Mouse (Mus musculus): ENCODE measurements around the gene B430306N03Rik. TPM values are rescaled to one million over a fixed set of nuclear protein-coding genes. Genes with fewer than 3 reads are reported as not detected.
A peak's percentile ranks its signal among the peaks of the same experiment; 100 is the strongest.

B430306N03Rik gene
- polyA plus RNA-seq, 1 experiment = not detected

- no peaks in the 10 kb centered on the region for H3K27me3 ChIP-seq (ENCODE audit: control insufficient read depth, insufficient read depth, insufficient read length)
- TF ChIP-seq MAX (IDR thresholded peaks at IDR 0.05) (no peak), CEBPB (IDR thresholded peaks at IDR 0.05; ENCODE audit: low read depth) (no peak), MYOD1 (IDR thresholded peaks at IDR 0.05; ENCODE audit: control insufficient read depth, insufficient read length, low read depth) (no peak), CTCF (IDR thresholded peaks at IDR 0.05; ENCODE audit: control insufficient read depth, insufficient read depth, insufficient read length) (no peak), MYOG (IDR thresholded peaks at IDR 0.05; ENCODE audit: control insufficient read depth, extremely low read depth, insufficient read length) (no peak), FOSL1 (IDR thresholded peaks at IDR 0.05; ENCODE audit: insufficient read depth, low read length, poor library complexity, severe bottlenecking) (no peak), USF1 (IDR thresholded peaks at IDR 0.05; ENCODE audit: low read depth) (no peak)
These were observed 9.7 kb downstream of the B430306N03Rik start for GRCm38 (mm10) chr17:48325638-48326037.

GRCm38 (mm10) chr17:48326656-48327055, 10.7 kb downstream of the B430306N03Rik start:
- TF ChIP-seq MAX (IDR thresholded peaks at IDR 0.05) (no peak), MYOD1 (IDR thresholded peaks at IDR 0.05; ENCODE audit: control insufficient read depth, insufficient read length, low read depth) (no peak), CTCF (IDR thresholded peaks at IDR 0.05; ENCODE audit: control insufficient read depth, insufficient read depth, insufficient read length) (no peak)
- no peaks in the 10 kb centered on the region for H3K27me3 ChIP-seq (ENCODE audit: control insufficient read depth, insufficient read depth, insufficient read length)
- H3K79me3 ChIP-seq (ENCODE audit: low read depth) = no peaks in the 10 kb centered on the region
- H3K4me3 ChIP-seq (ENCODE audit: insufficient read depth, poor library complexity, severe bottlenecking) = no peak overlapping the region
- H3ac ChIP-seq (ENCODE audit: control insufficient read depth, insufficient read length, low read depth) = no peak overlapping the region
- H3K36me3 ChIP-seq (ENCODE audit: control insufficient read depth, insufficient read depth) = no peaks in the 10 kb centered on the region
- no peaks in the 10 kb centered on the region for H3K79me2 ChIP-seq (ENCODE audit: control insufficient read depth, insufficient read depth)

More at GRCm38 (mm10) chr17:48325638-48326037, 9.7 kb downstream of the B430306N03Rik start:
- no peaks in the 10 kb centered on the region for H3K79me2 ChIP-seq (ENCODE audit: control insufficient read depth, insufficient read depth)
- no peak overlapping the region for H3K4me3 ChIP-seq (ENCODE audit: insufficient read depth, poor library complexity, severe bottlenecking)
- no peaks in the 10 kb centered on the region for H3K79me3 ChIP-seq (ENCODE audit: low read depth)
- no peak overlapping the region for H3ac ChIP-seq (ENCODE audit: control insufficient read depth, insufficient read length, low read depth)
- H3K36me3 ChIP-seq (ENCODE audit: control insufficient read depth, insufficient read depth) = no peaks in the 10 kb centered on the region

GRCm38 (mm10) chr17:48332524-48332923, 16.6 kb downstream of the B430306N03Rik start:
- no peaks in the 10 kb centered on the region for H3K79me3 ChIP-seq (ENCODE audit: low read depth)
- TF ChIP-seq CEBPB (IDR thresholded peaks at IDR 0.05; ENCODE audit: low read depth) = no peak
- TF ChIP-seq MYOD1 (IDR thresholded peaks at IDR 0.05; ENCODE audit: control insufficient read depth, insufficient read length, low read depth) = no peak
- TF ChIP-seq FOSL1 (IDR thresholded peaks at IDR 0.05; ENCODE audit: insufficient read depth, low read length, poor library complexity, severe bottlenecking) = no peak
- TF ChIP-seq CTCF (IDR thresholded peaks at IDR 0.05; ENCODE audit: control insufficient read depth, insufficient read depth, insufficient read length) = no peak
- no peak for TF ChIP-seq MYOG (IDR thresholded peaks at IDR 0.05; ENCODE audit: control insufficient read depth, extremely low read depth, insufficient read length)
- no peak for TF ChIP-seq MAX (IDR thresholded peaks at IDR 0.05)
- TF ChIP-seq USF1 (IDR thresholded peaks at IDR 0.05; ENCODE audit: low read depth) = no peak
- H3K4me3 ChIP-seq (ENCODE audit: insufficient read depth, poor library complexity, severe bottlenecking) = no peak overlapping the region
- no peak overlapping the region for H3ac ChIP-seq (ENCODE audit: control insufficient read depth, insufficient read length, low read depth)
- H3K79me2 ChIP-seq (ENCODE audit: control insufficient read depth, insufficient read depth) = no peaks in the 10 kb centered on the region
- no peaks in the 10 kb centered on the region for H3K36me3 ChIP-seq (ENCODE audit: control insufficient read depth, insufficient read depth)
- H3K27me3 ChIP-seq (ENCODE audit: control insufficient read depth, insufficient read depth, insufficient read length) = no peaks in the 10 kb centered on the region

GRCm38 (mm10) chr17:48334186-48334585, 18.2 kb downstream of the B430306N03Rik start:
- TF ChIP-seq CEBPB (IDR thresholded peaks at IDR 0.05; ENCODE audit: low read depth) (no peak), MAX (IDR thresholded peaks at IDR 0.05) (no peak), FOSL1 (IDR thresholded peaks at IDR 0.05; ENCODE audit: insufficient read depth, low read length, poor library complexity, severe bottlenecking) (no peak), MYOD1 (IDR thresholded peaks at IDR 0.05; ENCODE audit: control insufficient read depth, insufficient read length, low read depth) (no peak), USF1 (IDR thresholded peaks at IDR 0.05; ENCODE audit: low read depth) (no peak), MYOG (IDR thresholded peaks at IDR 0.05; ENCODE audit: control insufficient read depth, extremely low read depth, insufficient read length) (no peak), CTCF (IDR thresholded peaks at IDR 0.05; ENCODE audit: control insufficient read depth, insufficient read depth, insufficient read length) (no peak)
- H3K4me3 ChIP-seq (ENCODE audit: insufficient read depth, poor library complexity, severe bottlenecking) = no peak overlapping the region
- no peaks in the 10 kb centered on the region for H3K36me3 ChIP-seq (ENCODE audit: control insufficient read depth, insufficient read depth)
- no peaks in the 10 kb centered on the region for H3K79me3 ChIP-seq (ENCODE audit: low read depth)
- H3K79me2 ChIP-seq (ENCODE audit: control insufficient read depth, insufficient read depth) = no peaks in the 10 kb centered on the region
- H3ac ChIP-seq (ENCODE audit: control insufficient read depth, insufficient read length, low read depth) = no peak overlapping the region
- no peaks in the 10 kb centered on the region for H3K27me3 ChIP-seq (ENCODE audit: control insufficient read depth, insufficient read depth, insufficient read length)

DNA sequence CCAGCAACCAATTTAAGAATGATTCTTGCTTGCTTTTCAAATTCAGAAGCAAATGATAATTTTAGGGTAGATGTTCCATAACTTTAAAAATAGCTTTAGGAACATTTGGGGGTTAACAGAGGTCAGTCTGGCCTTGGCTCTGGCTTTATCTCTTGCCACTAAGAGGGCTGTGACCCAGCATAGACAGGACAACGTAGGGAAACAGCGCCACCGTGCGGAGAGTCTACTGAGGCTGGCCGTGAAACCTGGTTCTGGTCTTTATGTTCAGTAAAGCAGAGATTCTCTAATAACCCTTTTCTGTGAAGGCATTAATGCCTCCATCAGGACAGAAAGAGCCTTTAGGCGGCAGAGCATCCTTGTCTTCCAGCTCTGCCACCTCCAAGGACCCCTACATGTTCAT, 20.9 kb downstream of the B430306N03Rik start:
- H3ac ChIP-seq (ENCODE audit: control insufficient read depth, insufficient read length, low read depth) = no peak overlapping the region
- no peaks in the 10 kb centered on the region for H3K36me3 ChIP-seq (ENCODE audit: control insufficient read depth, insufficient read depth)
- no peak overlapping the region for H3K4me3 ChIP-seq (ENCODE audit: insufficient read depth, poor library complexity, severe bottlenecking)
- H3K79me3 ChIP-seq (ENCODE audit: low read depth) = no peaks in the 10 kb centered on the region
- no peaks in the 10 kb centered on the region for H3K27me3 ChIP-seq (ENCODE audit: control insufficient read depth, insufficient read depth, insufficient read length)
- TF ChIP-seq MAX (IDR thresholded peaks at IDR 0.05) = no peak
- TF ChIP-seq MYOG (IDR thresholded peaks at IDR 0.05; ENCODE audit: control insufficient read depth, extremely low read depth, insufficient read length) = no peak
- no peak for TF ChIP-seq CEBPB (IDR thresholded peaks at IDR 0.05; ENCODE audit: low read depth)
- no peak for TF ChIP-seq USF1 (IDR thresholded peaks at IDR 0.05; ENCODE audit: low read depth)
- no peak for TF ChIP-seq FOSL1 (IDR thresholded peaks at IDR 0.05; ENCODE audit: insufficient read depth, low read length, poor library complexity, severe bottlenecking)
- peak; percentile 77 for TF ChIP-seq CTCF (IDR thresholded peaks at IDR 0.05; ENCODE audit: control insufficient read depth, insufficient read depth, insufficient read length)
- H3K79me2 ChIP-seq (ENCODE audit: control insufficient read depth, insufficient read depth) = no peaks in the 10 kb centered on the region

DNA sequence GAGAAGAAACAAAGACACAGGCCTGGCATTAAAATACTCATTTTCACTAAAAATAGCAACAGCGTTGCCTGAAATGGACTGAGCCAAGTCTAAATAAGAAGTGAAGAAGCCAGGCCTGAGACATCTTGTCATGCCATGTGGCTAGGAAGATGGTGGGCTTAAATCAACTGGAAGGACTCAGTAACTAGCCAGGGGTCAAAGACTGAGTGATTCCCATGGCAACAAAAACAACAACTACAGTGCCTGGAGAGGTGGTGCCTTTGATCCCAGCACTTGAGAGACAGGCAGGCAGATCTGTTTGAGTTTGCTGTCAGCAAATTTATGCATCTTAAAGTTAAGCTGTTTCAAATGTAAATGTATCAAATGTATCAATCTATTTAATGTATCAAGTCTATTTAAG, 24.3 kb downstream of the B430306N03Rik start:
- Histone ChIP-seq H3K36me3 (ENCODE audit: control insufficient read depth, insufficient read depth) (no peaks in the 10 kb centered on the region), H3ac (ENCODE audit: control insufficient read depth, insufficient read length, low read depth) (no peak overlapping the region), H3K27me3 (ENCODE audit: control insufficient read depth, insufficient read depth, insufficient read length) (no peaks in the 10 kb centered on the region), H3K79me2 (ENCODE audit: control insufficient read depth, insufficient read depth) (no peaks in the 10 kb centered on the region), H3K79me3 (ENCODE audit: low read depth) (no peaks in the 10 kb centered on the region), H3K4me3 (ENCODE audit: insufficient read depth, poor library complexity, severe bottlenecking) (no peak overlapping the region)
- TF ChIP-seq MAX (IDR thresholded peaks at IDR 0.05) (no peak), USF1 (IDR thresholded peaks at IDR 0.05; ENCODE audit: low read depth) (no peak), MYOG (IDR thresholded peaks at IDR 0.05; ENCODE audit: control insufficient read depth, extremely low read depth, insufficient read length) (no peak), FOSL1 (IDR thresholded peaks at IDR 0.05; ENCODE audit: insufficient read depth, low read length, poor library complexity, severe bottlenecking) (no peak), CEBPB (IDR thresholded peaks at IDR 0.05; ENCODE audit: low read depth) (no peak), CTCF (IDR thresholded peaks at IDR 0.05; ENCODE audit: control insufficient read depth, insufficient read depth, insufficient read length) (no peak), MYOD1 (IDR thresholded peaks at IDR 0.05; ENCODE audit: control insufficient read depth, insufficient read length, low read depth) (no peak)
